Mouse (Mus musculus) neutrophil, adult 5-6 weeks (primary cell): ENCODE data around the gene Mc1r. TPM values are rescaled to one million over a fixed set of nuclear protein-coding genes. Genes with fewer than 3 reads are reported as not detected.
A peak's percentile ranks its signal among the peaks of the same experiment; 100 is the strongest.
"Not testable (repeated sequence)": the region's sequence is repeated elsewhere in the genome, so short reads cannot be mapped to it uniquely, and the experiment has no call there.

Experiments used
- ATAC-seq: fragments of 151-379, 151-347 bp; 2 replicates; pipeline ENCODE4 v1.8.0; 2017; ENCODE audit warnings: mild to moderate bottlenecking, moderate TSS enrichment; ENCODE audit not compliant: insufficient number of reproducible peaks, poor library complexity, low FRiP score, severe bottlenecking; ENCODE audit errors: extremely low read depth
- total RNA-seq: library from RNA; stranded (forward); fragments of 200-1000 nt; gene quantifications from 2 replicates; pipeline ENCODE4 v1.2.3, GENCODE M21; 2017

Mc1r gene
- total RNA-seq, 1 experiment from 2014 or later = not detected

GRCm38 (mm10) chr8:123410049-123410587 lies 3.2 kb downstream of the Mc1r start:
- no peak for ATAC-seq

GRCm38 (mm10) chr8:123410788-123411187 lies 3.9 kb downstream of the Mc1r start:
- no peak for ATAC-seq

GRCm38 (mm10) chr8:123411246-123411645 lies 4.3 kb downstream of the Mc1r start, which contains the start of gene Tubb3:
Gene Tubb3 (plus strand): TSS chr8:123411424.
- ATAC-seq = peak; percentile 33

DNA sequence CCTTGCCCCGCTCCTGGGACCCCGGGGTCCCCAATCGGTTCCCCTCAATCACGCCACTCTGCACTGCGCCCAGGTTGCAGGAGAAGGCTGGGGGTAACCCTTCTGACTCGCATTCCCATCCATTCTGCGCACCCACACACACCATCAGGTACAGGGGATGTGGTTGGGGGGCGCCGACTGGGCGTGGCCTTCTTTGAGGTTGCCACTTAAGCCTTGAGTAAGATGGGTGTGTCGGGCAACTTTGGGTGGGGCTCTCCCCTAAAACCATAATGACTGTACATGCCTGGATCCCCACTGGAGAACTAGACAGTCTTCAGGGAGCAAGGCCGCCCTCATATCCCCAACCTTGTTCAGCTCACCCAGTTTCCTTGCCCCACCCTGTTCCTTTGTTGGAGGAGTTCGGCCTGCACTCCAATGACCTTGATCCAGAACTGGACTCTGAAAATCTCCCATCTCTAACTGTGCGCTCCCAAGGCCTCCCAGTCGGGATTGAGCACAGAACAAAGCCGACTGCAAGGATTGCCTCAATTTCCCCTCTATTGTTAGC lies 4.9 kb downstream of the Mc1r start:
- no peak for ATAC-seq

- no peak for ATAC-seq
These were observed 5.8 kb downstream of the Mc1r start for GRCm38 (mm10) chr8:123412560-123413170.

GRCm38 (mm10) chr8:123414255-123414654 lies 7.3 kb downstream of the Mc1r start:
- ATAC-seq = no peak

- not testable (repeated sequence) for ATAC-seq
These were observed 8.2 kb downstream of the Mc1r start for GRCm38 (mm10) chr8:123414997-123415696.

DNA sequence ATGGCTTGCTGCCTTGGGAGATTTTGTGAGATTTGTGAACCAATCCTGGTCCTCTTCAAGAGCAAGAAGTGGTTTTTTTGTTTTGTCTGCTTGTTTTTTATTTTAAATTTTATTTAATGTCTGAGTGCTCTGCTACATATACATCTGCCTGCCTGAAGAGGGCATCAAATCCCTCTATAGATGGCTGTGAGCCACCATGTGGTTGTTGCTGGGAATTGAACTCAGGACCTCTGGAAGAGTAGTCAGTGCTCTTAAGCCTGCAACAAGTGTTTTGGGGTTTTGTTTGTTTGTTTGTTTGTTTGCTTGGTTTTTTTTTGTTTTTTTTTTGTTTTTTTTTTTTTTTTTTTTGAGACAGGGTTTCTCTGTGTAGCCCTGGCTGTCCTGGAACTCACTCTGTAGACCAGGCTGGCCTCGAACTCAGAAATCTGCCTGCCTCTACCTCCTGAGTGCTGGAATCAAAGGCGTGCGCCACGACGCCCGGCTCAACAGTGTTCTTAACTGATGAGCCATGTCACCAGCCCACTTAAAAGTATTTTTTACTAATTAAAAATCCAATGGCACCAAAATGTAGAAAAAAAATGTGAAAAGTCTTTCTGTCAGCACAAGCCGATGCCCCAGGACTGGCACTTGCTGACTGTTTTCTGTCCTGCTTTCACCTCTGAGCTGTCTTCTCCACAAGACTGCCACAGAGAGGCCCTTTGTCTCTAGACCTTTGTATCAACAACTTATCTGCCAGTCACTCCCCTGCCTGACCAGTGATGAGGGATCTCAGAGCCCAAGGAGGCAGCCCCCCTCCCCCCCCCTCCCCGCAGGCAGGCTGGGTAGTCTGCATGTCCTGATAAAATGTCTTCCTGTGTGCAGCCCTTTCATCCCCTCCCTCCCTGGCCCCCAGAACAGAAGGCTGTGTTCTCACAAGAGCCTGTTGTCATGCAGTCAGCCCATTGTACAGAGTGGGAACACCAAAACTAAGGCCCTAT lies 9.3 kb downstream of the Mc1r start:
- ATAC-seq = no peak

DNA sequence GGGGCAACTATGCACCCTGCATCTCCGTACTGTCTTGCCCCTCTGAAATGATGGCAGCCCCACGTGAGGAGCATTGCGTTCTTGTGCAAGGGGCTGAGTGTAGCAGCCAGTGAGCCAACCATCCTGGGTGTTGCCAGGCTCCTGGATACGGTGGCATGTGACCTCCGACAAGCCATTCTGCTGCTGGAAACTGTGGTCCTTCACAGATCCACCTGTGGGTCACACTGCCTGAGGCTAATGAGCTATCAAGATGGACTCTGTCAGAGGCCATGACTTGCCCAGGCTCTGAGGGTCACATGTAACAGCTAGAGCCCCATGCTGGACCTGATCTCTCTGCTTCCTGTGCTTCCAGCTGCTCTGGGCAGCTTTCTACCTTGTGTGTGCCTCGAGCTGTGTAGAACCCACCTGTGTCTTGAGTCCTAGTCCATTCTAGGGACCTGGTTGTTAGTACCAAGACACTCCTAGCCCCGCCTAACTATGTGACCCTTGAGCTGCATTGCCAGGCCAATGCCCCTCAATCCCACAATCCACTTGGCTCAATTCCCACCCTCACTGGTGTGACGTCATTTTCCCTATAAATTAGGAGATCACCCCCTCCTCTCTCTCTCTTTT lies 10.1 kb downstream of the Mc1r start:
- ATAC-seq = no peak

- no peak for ATAC-seq
These were observed 12.8 kb downstream of the Mc1r start for GRCm38 (mm10) chr8:123419711-123420110.

DNA sequence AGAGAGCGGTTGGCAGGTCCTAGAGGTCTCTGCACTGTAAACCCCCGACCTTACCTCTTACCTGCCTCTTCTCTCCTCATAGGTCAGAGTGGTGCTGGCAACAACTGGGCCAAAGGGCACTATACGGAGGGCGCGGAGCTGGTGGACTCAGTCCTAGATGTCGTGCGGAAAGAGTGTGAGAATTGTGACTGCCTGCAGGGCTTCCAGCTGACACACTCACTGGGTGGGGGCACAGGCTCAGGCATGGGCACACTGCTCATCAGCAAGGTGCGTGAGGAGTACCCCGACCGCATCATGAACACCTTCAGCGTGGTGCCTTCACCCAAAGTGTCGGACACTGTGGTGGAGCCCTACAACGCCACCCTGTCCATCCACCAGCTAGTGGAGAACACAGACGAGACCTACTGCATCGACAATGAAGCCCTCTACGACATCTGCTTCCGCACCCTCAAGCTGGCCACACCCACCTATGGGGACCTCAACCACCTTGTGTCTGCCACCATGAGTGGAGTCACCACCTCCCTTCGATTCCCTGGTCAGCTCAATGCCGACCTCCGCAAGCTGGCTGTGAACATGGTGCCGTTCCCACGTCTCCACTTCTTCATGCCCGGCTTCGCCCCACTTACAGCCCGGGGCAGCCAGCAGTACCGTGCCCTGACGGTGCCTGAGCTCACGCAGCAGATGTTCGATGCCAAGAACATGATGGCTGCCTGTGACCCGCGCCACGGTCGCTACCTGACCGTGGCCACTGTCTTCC lies 13.8 kb downstream of the Mc1r start:
- ATAC-seq = 0 out of 2 replicates have a peak, but pooled peaks have one; percentile 7

DNA sequence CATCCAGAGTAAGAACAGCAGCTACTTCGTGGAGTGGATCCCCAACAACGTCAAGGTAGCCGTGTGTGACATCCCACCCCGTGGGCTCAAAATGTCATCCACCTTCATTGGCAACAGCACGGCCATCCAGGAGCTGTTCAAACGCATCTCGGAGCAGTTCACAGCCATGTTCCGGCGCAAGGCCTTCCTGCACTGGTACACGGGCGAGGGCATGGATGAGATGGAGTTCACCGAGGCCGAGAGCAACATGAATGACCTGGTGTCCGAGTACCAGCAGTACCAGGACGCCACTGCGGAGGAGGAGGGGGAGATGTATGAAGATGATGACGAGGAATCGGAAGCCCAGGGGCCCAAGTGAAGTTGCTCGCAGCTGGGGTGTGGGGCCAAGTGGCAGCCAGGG lies 14.4 kb downstream of the Mc1r start:
- ATAC-seq = no peak

- ATAC-seq = peak; percentile 31; the same call in 1 of the 2 replicates
These were observed 15.3 kb downstream of the Mc1r start for GRCm38 (mm10) chr8:123422056-123422780.

DNA sequence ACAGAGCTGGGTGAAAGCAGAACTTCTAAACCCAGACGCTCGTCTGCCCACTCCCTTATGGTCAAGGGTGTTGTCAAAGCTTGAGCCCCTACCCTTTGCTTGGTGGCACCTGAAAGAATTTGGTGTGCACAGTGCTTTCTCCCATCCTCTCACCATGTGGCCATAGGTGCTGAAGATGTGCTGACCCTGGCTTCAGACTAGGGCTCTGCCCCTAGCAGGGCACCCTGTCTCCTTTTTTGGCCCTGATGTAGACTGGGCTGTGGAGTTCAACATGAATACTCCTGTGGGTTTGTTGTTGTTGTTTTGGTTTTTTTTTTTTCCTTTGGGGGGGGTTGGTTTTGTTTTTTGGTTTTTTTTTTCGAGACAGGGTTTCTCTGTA lies 15.9 kb downstream of the Mc1r start:
- no peak for ATAC-seq

DNA sequence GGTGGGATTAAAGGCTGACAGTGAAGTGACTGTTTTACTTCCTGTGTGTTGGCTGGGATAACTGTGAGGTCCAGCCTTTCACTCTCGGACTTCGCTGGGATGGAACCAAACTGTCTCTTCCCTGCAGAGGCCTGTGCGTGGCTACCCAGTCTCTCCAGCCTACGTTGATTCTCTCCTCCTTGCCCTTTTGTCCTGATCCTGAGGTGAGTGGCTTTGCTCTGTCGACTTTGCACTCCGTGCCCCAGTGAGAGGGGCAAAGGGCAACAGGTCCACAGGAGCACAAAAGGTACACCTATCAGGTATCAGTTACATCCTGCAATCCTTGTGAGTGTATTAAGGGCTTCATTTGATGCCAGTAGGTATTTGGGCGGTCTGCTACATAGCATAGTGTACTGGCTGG lies 16.5 kb downstream of the Mc1r start, which contains the start of gene Def8:
Def8 (plus strand) TSS at position 87 of the 400 bp plus-strand sequence.
- no peak for ATAC-seq

- no peak for ATAC-seq
These were observed 19.9 kb downstream of the Mc1r start for GRCm38 (mm10) chr8:123426511-123427509.
